ENCODE assay signal across 8 mouse cellular contexts in genomic region chr6:113890023-113890857, GRCm38 (mm10).
DNase-seq lines count a peak whose midpoint lies in the region; ATAC-seq and TF ChIP-seq lines count a peak whose summit lies in the region.

No protein-coding gene starts in this region.

- peak overlapping the region; percentile 63 for H3K4me2 ChIP-seq in embryonic facial prominence, embryonic 15.5 days (replicated peaks)
- H3K4me2 ChIP-seq in limb, embryonic 14.5 days (replicated peaks; ENCODE audit: low read depth, low read length, severe bottlenecking) = peak overlapping the region; percentile 55; the same call in 1 of the 2 replicates

- intact Hi-C loops in left cerebral cortex, postnatal 14 days (cut with DNase I) = no loop called here

- peaks cover 72% of the 10 kb centered on the region for H3K27me3 ChIP-seq in embryonic facial prominence, embryonic 15.5 days
- H3K27me3 ChIP-seq in limb, embryonic 14.5 days (ENCODE audit: control insufficient read depth, insufficient read depth, low read length) = peaks cover 52% of the 10 kb centered on the region

- H3K9ac ChIP-seq in embryonic facial prominence, embryonic 15.5 days = no peak overlapping the region
- no peak overlapping the region for H3K9ac ChIP-seq in limb, embryonic 14.5 days (ENCODE audit: low read depth, low read length, severe bottlenecking)

- ATAC-seq in embryonic facial prominence, embryonic 15.5 days (ENCODE audit: insufficient number of reproducible peaks, low FRiP score, low TSS enrichment, low read depth) = no peak
- ATAC-seq in limb, embryonic 14.5 days (ENCODE audit: low FRiP score, low read depth) = no peak
- no peak for ATAC-seq in monocyte, adult 5-6 weeks (replicated peaks; ENCODE audit: insufficient number of reproducible peaks, low FRiP score, low TSS enrichment, poor library complexity, severe bottlenecking)

- TF ChIP-seq POLR2A in limb, embryonic 14.5 days (IDR thresholded peaks at IDR 0.05; ENCODE audit: borderline replicate concordance, extremely low read depth, insufficient read depth, insufficient read length) = no peak
- no peak for TF ChIP-seq POLR2A in lung, adult 2 months (IDR thresholded peaks at IDR 0.05; ENCODE audit: borderline replicate concordance, extremely low read depth, low read depth, low read length)

- peaks cover 13% of the 10 kb centered on the region for H3K4me1 ChIP-seq in embryonic facial prominence, embryonic 15.5 days
- no peaks in the 10 kb centered on the region for H3K4me1 ChIP-seq in limb, embryonic 14.5 days (ENCODE audit: control insufficient read depth, insufficient read depth, low read length)
- H3K4me1 ChIP-seq in lung, adult 2 months (ENCODE audit: control insufficient read depth, insufficient read depth, low read length) = no peaks in the 10 kb centered on the region

- no peak overlapping the region for H3K27ac ChIP-seq in embryonic facial prominence, embryonic 15.5 days (replicated peaks)
- H3K27ac ChIP-seq in limb, embryonic 14.5 days (replicated peaks; ENCODE audit: low read depth, low read length) = no peak overlapping the region

- H3K36me3 ChIP-seq in embryonic facial prominence, embryonic 15.5 days = no peaks in the 10 kb centered on the region
- H3K36me3 ChIP-seq in limb, embryonic 14.5 days (ENCODE audit: control insufficient read depth, insufficient read depth, low read length) = no peaks in the 10 kb centered on the region

- H3K4me3 ChIP-seq in embryonic facial prominence, embryonic 15.5 days (replicated peaks) = peak overlapping the region; percentile 36
- H3K4me3 ChIP-seq in limb, embryonic 14.5 days (replicated peaks; ENCODE audit: low read length) = no peak overlapping the region
- H3K4me3 ChIP-seq in lung, adult 2 months (replicated peaks; ENCODE audit: extremely low read depth, low read depth, low read length) = no peak overlapping the region

- no peaks in the 10 kb centered on the region for H3K9me3 ChIP-seq in embryonic facial prominence, embryonic 15.5 days (replicated peaks)
- H3K9me3 ChIP-seq in limb, embryonic 14.5 days (ENCODE audit: control insufficient read depth, low read length) = no peaks in the 10 kb centered on the region

- peak; percentile 56 to 64 for DNase-seq in left cerebral cortex, postnatal 14 days (ENCODE audit: low spot score in 2 of 2)
- no peak for DNase-seq in left cerebral cortex, adult 18-20 months (ENCODE audit: low spot score in 2 of 2)
- no peak for DNase-seq in limb, embryonic 14.5 days (ENCODE audit: low spot score)
- peak; percentile 60 for DNase-seq in right cerebral cortex, postnatal 25 days
- no peak for DNase-seq in testis, postnatal 14 days (ENCODE audit: low spot score)
- DNase-seq in lung, adult 2 months = no peak

- 13% methylated on average over 16 of the region's 16 CpGs for WGBS in embryonic facial prominence, embryonic 15.5 days
- 16% methylated on average over 14 of the region's 16 CpGs for WGBS in limb, embryonic 14.5 days
- 19% methylated on average over 16 of the region's 16 CpGs for WGBS in lung, adult 2 months

- TF ChIP-seq CTCF in lung, adult 2 months (IDR thresholded peaks at IDR 0.05; ENCODE audit: insufficient read depth, low read length) = no peak

Comparison
In these comparisons a context has a peak if more than half of its experiments do, and no peak if none do; other contexts are left out.
1. DNase-seq: peak in left cerebral cortex, postnatal 14 days (2 of 2) and right cerebral cortex, postnatal 25 days (single experiment); none in left cerebral cortex, adult 18-20 months (0 of 2), limb, embryonic 14.5 days (single experiment), testis, postnatal 14 days (single experiment) and lung, adult 2 months (single experiment).